Mouse (Mus musculus) NIH3T3 (cell line): ENCODE measurements around the gene Gpr162.

Source experiments
- DNase-seq: peaks from one replicate; pipeline ENCODE4 v3.0.0-alpha.2; 2012; ENCODE audit warnings: low read depth

Gene Gpr162

DNA sequence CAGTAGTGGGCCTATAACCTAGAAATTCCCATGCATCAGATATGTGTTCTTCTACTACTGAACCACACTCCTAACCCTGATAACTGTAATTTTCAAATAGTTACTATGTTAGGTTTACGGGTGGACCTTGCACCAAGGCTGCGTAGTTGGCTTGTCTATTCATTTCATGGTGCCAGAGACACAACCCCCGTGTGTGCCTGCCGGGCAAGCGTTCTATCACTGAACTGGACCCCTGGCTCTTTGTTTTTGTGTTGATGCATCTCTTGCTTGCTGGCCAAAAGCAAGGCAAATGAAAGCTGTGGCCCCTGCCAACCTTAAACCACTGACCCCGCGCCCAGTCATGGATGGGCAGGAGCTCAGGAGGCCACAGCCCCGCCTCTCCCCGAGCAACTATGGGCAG is 18.0 kb upstream of the Gpr162 start:
- no peak for DNase-seq

- DNase-seq = no peak
Measured at GRCm38 (mm10) chr6:124879390-124879789, 15.6 kb upstream of the Gpr162 start.

GRCm38 (mm10) chr6:124874348-124874747 is 10.6 kb upstream of the Gpr162 start:
- no peak for DNase-seq

DNA sequence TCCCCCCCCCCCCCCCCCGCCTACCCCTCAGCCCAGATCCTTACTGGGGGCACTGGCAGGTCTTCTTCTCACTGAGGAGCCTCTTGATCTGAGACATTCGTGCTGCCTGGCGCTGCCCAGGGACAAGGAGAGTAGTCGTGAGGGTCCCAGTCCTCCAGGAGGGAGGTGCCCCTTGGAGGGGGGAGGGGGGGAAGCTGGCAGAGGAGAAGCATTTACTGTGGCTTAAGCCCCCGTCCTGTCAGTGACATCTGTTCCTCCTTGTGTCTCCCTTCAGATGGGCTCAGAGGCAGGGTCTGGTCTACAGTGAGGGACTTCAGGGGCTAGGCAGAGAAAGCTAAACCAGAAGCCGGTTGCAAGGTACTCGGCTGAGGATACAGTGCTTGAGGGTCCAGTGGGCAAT is 2.8 kb upstream of the Gpr162 start:
- no peak for DNase-seq

GRCm38 (mm10) chr6:124865766-124866362 is 2.1 kb upstream of the Gpr162 start:
- no peak for DNase-seq

DNA sequence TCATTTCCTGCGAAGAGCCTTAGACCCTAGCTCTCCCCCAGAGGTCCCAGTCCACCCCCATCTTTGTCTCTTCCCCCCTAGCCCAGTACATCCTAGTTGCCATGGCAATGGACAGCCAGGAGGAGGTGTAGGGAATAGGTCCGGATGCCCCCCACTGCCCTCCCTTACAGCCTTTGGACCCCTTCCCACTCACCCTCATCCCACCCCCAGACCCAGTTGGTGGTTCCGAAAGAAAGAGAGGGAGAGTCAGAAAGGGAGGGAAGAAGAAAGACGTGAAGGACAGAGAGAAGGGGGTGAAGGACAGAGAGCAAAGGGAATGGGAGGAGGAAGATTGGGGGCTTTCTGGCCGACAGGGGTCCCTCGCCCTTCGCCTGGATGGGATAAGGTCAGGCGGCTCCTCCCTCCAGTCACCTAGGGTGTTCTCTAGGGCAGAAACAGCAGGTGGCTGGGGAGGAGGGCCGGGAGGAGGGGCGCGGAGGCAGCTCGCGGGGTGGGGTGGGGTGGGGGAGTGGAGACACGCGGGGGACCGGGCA is 592 bp downstream of the Gpr162 start:
- no peak for DNase-seq

DNA sequence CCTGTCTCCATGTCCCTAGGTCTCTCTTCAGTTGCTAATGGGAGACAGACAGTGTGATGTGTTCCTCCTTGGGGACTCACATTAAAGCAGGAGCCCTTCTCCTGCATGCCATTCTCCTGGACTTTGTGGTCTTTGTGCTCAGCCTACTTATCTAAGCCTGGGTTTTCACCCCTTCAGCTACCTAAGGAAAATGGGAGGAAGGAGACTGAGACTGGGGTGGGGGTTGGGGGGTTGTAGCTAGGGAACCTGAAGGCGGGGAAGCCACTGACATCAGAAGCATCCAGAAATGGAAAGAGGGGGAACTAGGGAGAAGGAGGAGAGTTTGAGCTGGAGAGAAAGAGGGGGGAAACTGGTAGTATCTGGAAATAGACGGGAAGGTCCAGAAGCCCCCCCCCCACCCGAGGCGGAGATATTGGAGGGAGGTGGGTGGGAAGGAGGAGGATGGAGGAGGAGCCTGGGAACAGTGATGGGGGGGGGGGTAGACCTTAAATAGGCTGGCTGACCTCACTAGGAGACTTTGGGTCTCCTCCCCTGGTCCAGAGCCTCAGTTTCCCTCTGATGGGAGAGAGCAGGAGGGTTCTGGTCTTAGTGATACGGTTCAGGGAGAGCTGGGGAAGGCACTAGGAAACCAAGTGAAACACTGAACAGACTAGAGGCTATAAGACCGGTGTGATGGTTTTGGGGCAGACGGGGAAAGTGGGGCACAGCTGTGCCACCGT is 1.2 kb downstream of the Gpr162 start:
- DNase-seq = no peak

- DNase-seq = no peak
Measured at GRCm38 (mm10) chr6:124861802-124862201, 2.0 kb downstream of the Gpr162 start.

GRCm38 (mm10) chr6:124861266-124861665 is 2.5 kb downstream of the Gpr162 start:
- no peak for DNase-seq

GRCm38 (mm10) chr6:124860511-124860910 is 3.3 kb downstream of the Gpr162 start:
- no peak for DNase-seq

DNA sequence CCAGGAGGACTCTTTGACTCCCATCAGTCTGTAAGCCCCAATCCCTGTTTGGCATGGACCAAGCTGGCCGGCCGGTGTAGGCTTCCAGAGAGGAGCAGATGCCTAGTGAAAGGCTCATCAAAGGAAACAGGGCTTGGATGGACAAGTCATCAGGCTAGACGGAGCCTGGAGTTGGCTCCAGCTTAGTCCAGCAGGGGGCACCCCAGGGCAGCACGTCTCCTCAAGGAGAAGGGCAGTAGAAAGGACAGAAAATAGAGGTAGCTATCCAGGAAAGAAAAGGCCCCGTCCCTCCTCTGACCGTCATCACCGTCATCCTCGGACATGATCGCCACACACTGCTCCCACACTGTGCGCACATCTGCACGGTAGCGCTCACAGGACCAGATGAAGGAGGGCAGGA is 4.1 kb downstream of the Gpr162 start:
- peak; percentile 95 for DNase-seq

- no peak for DNase-seq
Measured at GRCm38 (mm10) chr6:124858561-124859318, 5.0 kb downstream of the Gpr162 start.

GRCm38 (mm10) chr6:124857840-124858530 is 5.8 kb downstream of the Gpr162 start:
- no peak for DNase-seq

- DNase-seq = peak; percentile 96
Measured at GRCm38 (mm10) chr6:124856916-124857839, 6.6 kb downstream of the Gpr162 start, which contains the start of gene P3h3. P3h3 (minus strand) TSS chr6:124857752.

DNA sequence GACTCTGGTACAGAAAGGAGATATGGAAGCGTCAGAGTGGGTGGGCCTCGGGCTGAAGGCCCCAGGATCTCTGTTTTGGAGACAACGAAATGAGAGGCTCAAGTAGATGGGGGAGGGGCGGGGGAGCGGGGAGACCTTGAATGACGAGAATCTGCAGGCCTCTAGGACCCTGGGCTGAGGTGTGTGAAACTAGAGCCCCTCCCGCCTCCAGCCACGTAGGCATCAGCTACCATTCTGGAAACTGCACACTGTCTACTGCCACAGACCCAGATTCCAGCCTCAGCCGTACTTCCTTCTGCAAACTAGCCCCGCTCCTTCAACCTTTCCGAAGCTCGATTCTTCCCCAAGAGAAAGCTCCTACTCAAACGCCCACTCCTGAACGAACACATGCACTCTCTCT is 7.5 kb downstream of the Gpr162 start:
- peak; percentile 70 for DNase-seq

DNA sequence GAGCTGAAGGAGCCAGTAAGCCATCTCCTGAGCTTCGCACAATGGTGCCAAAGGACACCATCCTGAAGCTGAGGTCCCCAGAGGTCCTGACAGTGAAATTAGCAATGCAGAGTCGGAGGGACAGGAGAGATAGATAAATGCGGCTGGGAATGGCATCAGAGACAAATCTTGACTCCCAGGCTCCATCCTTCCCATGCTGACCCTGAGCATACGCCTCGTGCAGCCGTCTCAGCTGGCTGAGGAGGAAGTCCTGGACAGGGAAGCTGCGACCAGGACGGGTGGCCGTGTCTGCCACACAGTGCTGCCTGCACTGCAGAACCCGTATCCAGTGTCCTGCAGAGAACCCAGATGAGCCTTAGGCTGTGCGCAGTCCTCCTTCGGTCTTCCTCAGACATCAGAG is 9.1 kb downstream of the Gpr162 start:
- no peak for DNase-seq

GRCm38 (mm10) chr6:124850535-124850934 is 13.2 kb downstream of the Gpr162 start:
- no peak for DNase-seq

DNA sequence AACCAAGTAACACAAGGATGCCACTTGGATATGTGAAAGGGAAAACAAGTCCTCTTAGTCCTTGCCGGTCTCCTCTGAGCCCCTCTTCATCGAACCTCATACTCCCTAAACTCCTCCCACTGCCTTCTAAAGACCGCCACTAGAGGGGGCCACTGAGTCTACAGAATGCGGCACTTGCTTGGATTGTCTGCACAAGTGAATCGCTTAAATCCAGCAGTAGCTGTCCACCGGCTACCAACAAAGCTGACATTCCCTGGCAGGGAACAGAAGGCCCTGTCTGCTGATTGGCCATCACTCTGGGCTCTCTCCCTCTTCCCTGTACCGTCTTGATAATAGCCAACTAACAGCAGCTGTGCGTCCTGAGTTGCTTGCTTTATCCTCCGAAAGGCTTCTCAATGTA is 16.5 kb downstream of the Gpr162 start:
- peak; percentile 94 for DNase-seq

DNA sequence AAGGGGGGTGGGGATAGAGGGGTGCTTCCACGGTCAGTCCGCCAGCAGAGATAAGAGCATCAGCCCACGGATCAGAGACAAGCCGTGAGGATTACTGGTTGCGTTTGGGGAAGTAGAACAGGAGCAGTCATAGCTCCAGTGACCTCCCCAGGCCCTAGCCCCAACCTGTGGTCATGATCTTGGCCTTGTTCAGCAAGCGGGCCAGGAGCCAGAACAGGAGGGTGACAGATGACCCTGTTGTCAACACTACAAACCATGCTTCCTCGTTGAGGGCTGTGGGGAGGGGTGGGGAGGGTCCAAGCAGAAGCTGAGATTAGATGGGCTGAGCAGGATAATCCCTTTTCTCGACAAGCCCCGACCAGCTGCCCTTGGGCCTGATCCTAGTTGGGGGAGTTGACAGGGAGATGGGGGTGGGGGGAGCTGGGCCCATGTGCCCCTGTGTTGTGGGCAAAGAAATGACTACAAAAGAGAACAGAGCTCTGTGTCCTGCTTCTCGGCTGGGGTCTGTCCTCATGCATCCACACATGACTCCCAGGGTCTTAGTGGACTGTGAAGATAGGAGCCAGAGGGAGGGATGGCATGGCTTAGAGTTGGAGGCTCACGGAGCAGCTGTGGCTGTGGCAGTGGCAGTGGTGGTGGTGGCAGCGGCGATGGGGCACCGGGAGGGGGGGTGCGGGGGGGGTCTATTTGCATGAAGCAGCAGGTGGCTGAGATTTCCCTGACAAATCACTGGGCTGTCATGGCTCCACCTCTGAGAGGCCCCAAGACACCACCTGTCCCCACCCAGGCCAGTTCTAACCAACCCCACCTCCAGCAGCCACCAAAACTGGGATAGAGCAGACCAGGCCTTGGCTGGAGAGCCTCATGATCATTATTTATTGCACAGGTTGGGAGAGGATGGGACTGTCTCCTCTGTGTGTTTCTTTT is 23.3 kb downstream of the Gpr162 start, which contains the start of gene Gnb3:
Gene Gnb3, minus strand, starts transcription at position 35 of the 927 bp plus-strand sequence.
- DNase-seq = no peak

- peak; percentile 16 for DNase-seq
Measured at GRCm38 (mm10) chr6:124839805-124840204, 24.0 kb downstream of the Gpr162 start.
